Mouse (Mus musculus) CD8-positive naive resting alpha-beta T cell, adult 2 months (primary cell): ENCODE measurements around the gene Il17rb.

ENCODE experiments used
- DNase-seq, 2 experiments: peaks; one replicate each; pipeline ENCODE4 v3.0.0; 2022; ENCODE audit warnings: low read depth in 2 of 2, low spot score in 2 of 2

Il17rb gene

GRCm38 (mm10) chr14:30008733-30009575 is at the start of gene Il17rb, which contains the start of gene Chdh:
TSS of gene Il17rb (minus strand) at chr14:30008896.
TSS of gene Chdh (plus strand) at chr14:30009023.
- DNase-seq, result no peak

GRCm38 (mm10) chr14:30056031-30056766 is 47.5 kb upstream of the Il17rb start:
- no peak for DNase-seq

GRCm38 (mm10) chr14:30054922-30055321 is 46.2 kb upstream of the Il17rb start:
- DNase-seq, result no peak

GRCm38 (mm10) chr14:30050280-30050679 is 41.6 kb upstream of the Il17rb start:
- no peak for DNase-seq

- DNase-seq, result no peak
These were observed 39.4 kb upstream of the Il17rb start for GRCm38 (mm10) chr14:30048049-30048448.

GRCm38 (mm10) chr14:30046976-30047375 is 38.3 kb upstream of the Il17rb start:
- DNase-seq, result no peak

- DNase-seq, result no peak
These were observed 37.1 kb upstream of the Il17rb start for GRCm38 (mm10) chr14:30045704-30046220.

- no peak for DNase-seq
These were observed 36.5 kb upstream of the Il17rb start for GRCm38 (mm10) chr14:30045239-30045638.

- no peak for DNase-seq
These were observed 34.8 kb upstream of the Il17rb start for GRCm38 (mm10) chr14:30043356-30043940.

GRCm38 (mm10) chr14:30041836-30042235 is 33.1 kb upstream of the Il17rb start:
- DNase-seq, result no peak

- DNase-seq, result no peak
These were observed 30.7 kb upstream of the Il17rb start for GRCm38 (mm10) chr14:30039413-30039812.

- DNase-seq, result no peak
These were observed 29.7 kb upstream of the Il17rb start for GRCm38 (mm10) chr14:30038431-30038830.

- DNase-seq, result no peak
These were observed 24.7 kb upstream of the Il17rb start for GRCm38 (mm10) chr14:30033405-30033804.

GRCm38 (mm10) chr14:30027378-30027777 is 18.7 kb upstream of the Il17rb start:
- DNase-seq, result peak in 1 of 2 experiments; percentile 20

GRCm38 (mm10) chr14:30024387-30024786 is 15.7 kb upstream of the Il17rb start:
- DNase-seq, result no peak

GRCm38 (mm10) chr14:30022471-30022870 is 13.8 kb upstream of the Il17rb start:
- no peak for DNase-seq

- DNase-seq, result no peak
These were observed 11.3 kb upstream of the Il17rb start for GRCm38 (mm10) chr14:30019792-30020575.

- no peak for DNase-seq
These were observed 10.7 kb upstream of the Il17rb start for GRCm38 (mm10) chr14:30019375-30019774.

- no peak for DNase-seq
These were observed 10.2 kb upstream of the Il17rb start for GRCm38 (mm10) chr14:30018846-30019245.

- DNase-seq, result no peak
These were observed 9.7 kb upstream of the Il17rb start for GRCm38 (mm10) chr14:30018463-30018801.
